Mouse (Mus musculus): ENCODE measurements around the gene Meaf6.

DNA sequence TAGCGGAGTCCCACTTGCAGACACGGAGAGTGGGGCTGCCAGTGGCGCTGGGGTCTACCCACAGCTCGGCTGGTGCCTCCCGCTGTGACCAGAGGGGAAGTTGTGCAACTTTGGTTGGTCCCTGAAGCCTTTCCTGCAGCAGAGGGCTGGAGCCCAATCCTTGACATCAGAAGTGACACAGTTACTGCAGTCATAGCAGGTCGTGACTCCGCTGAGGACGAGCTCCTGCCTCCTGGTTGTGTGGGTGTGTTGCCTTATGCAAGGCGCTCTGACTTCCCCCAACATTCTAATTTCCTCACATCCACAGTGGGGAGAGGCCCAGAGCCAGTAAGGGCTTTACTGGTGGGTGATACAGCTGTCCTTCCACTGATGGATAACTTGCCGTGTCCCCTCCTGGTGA, 60.3 kb downstream of the Meaf6 start:
- no peak for TF ChIP-seq POLR2A (IDR thresholded peaks at IDR 0.05; ENCODE audit: low read depth, low read length)
- TF ChIP-seq CTCF (IDR thresholded peaks at IDR 0.05; ENCODE audit: extremely low read depth, insufficient read depth, insufficient read length, insufficient replicate concordance): no peak

Measured in spleen, adult 2 months (tissue).